Mouse (Mus musculus): ENCODE results near the gene Sertad4.

Gene Sertad4

GRCm38 (mm10) chr1:192851640-192852039 is 3.9 kb downstream of the Sertad4 start:
- DNase-seq (ENCODE audit: low spot score in 2 of 2) = peak in 1 of 2 experiments; percentile 23

DNA sequence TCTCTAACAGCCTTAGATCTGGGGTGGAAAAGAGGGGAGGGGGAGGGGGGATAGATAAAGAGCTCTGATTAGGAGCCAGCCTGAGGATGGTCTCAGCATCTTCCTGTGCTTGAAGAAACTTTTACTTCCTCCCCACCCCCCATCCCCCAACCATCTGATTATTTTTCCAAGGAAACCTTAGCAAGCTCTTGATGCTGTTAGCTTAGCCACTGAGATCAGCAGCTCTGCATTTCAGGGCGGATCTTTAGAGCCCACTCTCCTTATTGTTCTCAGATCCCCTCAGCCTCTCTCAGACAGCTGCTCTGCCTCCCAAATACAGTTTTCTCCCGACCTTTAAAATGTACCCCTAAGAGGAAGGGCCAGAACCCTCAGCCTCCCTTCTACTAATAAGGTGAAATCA is 4.4 kb downstream of the Sertad4 start:
- no peak for DNase-seq (ENCODE audit: low spot score in 2 of 2)

- no peak for DNase-seq (ENCODE audit: low spot score in 2 of 2)
Measured at GRCm38 (mm10) chr1:192849616-192850015, 5.9 kb downstream of the Sertad4 start.

- DNase-seq (ENCODE audit: low spot score in 2 of 2) = no peak
Measured at GRCm38 (mm10) chr1:192847254-192847653, 8.3 kb downstream of the Sertad4 start.

DNA sequence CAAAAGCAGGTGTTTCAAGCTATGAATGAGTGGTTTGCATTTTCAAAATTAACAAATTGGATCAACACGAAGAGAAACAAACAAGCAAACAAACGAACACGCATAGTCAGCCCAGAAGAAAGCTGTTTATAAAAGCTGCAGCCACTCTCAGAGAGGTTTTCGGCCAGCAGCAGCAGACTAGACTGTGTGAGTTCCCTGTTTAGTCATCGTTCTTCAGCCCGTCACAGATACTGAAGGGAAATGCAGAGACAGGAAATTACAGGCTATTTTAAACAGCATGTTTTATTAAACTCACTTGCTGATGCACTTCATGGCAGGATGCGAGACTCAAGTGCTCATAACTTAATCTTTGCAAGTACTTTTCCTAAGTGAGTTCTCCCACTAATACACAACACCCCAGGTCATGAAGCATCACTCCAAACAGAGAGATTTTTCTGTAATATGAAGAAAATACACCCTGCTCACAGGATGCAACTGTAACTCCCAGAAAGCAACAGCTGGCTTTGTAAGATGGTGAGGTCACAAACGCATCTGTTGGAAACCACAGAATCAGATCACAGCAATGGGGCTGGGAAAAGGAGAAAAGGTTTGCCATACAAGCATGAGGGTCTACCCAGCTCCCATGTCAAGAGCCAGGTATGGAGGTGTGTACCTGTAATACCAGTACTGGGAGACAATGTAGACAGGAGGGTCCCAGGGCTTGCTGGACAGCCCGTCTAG is 14.3 kb downstream of the Sertad4 start:
- DNase-seq (ENCODE audit: low spot score in 2 of 2) = peak in 1 of 2 experiments; percentile 17

GRCm38 (mm10) chr1:192840655-192841054 is 14.9 kb downstream of the Sertad4 start:
- no peak for DNase-seq (ENCODE audit: low spot score in 2 of 2)

DNA sequence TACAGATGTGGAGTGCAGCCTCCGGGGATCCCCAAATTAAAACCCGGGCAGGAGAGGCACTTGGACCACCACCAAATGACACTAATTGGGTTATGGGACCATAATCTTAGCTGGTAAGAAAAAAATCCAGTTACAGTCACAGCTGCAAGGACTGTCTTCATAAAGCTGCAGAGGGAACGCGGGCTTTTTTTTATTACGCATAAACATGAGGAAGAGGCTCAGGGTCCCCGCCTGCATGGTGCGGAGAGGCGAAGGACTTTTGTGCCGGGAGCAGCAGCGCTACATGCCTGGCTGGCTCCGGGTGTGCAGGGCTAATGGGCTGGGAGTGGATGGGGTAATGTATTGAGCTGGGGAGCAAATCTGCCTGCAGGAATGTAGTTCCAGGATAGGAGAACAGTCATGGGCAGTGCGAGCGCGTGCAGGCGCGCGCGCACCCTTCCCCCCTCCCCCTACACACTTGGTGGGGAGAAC is 20.3 kb downstream of the Sertad4 start:
- DNase-seq (ENCODE audit: low spot score in 2 of 2) = peak; percentile 35 to 40

- peak; percentile 70 to 75 for DNase-seq (ENCODE audit: low spot score in 2 of 2)
Measured at GRCm38 (mm10) chr1:192834361-192835210, 21.0 kb downstream of the Sertad4 start.

- no peak for DNase-seq (ENCODE audit: low spot score in 2 of 2)
Measured at GRCm38 (mm10) chr1:192833586-192833985, 22.0 kb downstream of the Sertad4 start.

DNA sequence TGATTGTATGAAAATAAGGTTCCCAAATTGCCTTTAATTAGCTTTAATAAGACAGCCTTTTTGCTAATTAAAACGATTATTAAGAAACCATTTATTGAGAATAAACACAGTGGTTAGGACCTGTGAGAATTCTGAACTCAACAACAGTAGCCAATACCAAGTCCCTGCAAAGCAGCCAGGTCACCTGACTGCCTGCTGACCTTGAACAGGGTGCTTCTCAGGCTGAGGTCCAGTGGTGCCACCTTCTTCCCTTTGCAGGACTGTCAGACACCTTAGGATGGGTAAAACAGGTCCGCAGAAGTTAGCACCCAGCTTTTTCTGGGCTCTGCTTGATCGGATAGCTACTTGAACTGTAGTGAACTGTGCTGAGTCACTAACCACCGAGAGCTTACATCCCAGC is 22.5 kb downstream of the Sertad4 start:
- DNase-seq (ENCODE audit: low spot score in 2 of 2) = no peak

GRCm38 (mm10) chr1:192832338-192832737 is 23.2 kb downstream of the Sertad4 start:
- DNase-seq (ENCODE audit: low spot score in 2 of 2) = no peak

GRCm38 (mm10) chr1:192830444-192830843 is 25.1 kb downstream of the Sertad4 start:
- DNase-seq (ENCODE audit: low spot score in 2 of 2) = no peak

- peak in 1 of 2 experiments; percentile 37 for DNase-seq (ENCODE audit: low spot score in 2 of 2)
Measured at GRCm38 (mm10) chr1:192828928-192829327, 26.6 kb downstream of the Sertad4 start.

DNA sequence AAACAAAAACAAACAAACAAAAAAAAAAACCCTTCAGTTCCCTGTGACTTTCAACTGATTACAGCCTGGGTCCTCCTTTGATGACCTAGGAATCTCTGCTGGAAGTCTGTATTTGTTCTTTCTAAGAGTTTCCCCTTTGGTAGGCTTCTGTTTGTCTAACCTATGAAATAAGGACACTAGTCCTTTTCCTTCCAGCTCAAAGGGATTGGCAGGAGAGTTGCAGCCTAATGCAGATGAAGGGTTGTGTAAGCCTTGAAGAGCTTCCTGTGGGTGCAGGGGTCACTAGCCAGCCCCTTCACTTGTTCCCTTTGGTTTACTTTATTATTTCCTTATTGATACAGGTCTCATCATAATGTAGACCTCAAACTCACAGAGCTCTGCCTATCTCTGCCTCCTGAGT is 27.6 kb downstream of the Sertad4 start:
- no peak for DNase-seq (ENCODE audit: low spot score in 2 of 2)

- DNase-seq (ENCODE audit: low spot score in 2 of 2) = no peak
Measured at GRCm38 (mm10) chr1:192825746-192826145, 29.8 kb downstream of the Sertad4 start.

GRCm38 (mm10) chr1:192822652-192823525 is 32.7 kb downstream of the Sertad4 start:
- DNase-seq (ENCODE audit: low spot score in 2 of 2) = peak in 1 of 2 experiments; percentile 22

DNA sequence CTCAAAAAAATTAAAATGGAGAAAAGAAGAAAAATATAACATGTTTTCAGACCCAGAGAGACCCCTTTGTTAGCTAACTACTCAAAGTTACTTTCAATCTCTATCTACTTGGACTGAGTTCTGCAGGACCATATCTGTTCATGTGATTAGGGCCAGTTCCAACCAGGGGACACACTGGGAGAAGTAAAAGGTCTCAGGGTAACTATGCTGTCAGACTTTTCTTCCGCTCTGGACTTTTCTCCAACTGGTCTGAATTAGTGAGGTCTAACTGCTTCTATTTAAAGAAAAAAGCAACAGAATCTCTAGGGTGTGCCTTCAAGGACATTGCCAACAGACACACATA is 33.3 kb downstream of the Sertad4 start:
- DNase-seq (ENCODE audit: low spot score in 2 of 2) = no peak

DNA sequence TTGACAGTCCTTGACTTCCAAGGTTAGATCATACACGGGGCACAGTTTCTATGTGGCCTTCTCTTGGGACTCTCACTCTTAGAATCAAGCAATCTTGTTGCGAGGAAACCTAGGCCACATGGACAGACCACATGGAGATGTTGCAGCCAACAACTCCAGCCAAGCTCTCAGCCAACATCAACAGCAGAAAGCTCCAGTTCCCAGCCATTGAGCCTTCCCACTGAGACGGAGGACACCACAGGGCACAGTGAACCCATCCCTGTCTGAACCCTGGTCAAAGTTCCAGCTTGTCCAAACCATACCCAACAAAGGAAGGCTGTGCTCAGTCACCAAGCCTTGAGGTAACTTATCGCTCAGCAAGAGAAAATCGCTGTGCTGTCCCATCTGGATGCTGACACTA is 37.2 kb downstream of the Sertad4 start:
- DNase-seq (ENCODE audit: low spot score in 2 of 2) = no peak

GRCm38 (mm10) chr1:192815789-192816188 is 39.8 kb downstream of the Sertad4 start:
- no peak for DNase-seq (ENCODE audit: low spot score in 2 of 2)

DNA sequence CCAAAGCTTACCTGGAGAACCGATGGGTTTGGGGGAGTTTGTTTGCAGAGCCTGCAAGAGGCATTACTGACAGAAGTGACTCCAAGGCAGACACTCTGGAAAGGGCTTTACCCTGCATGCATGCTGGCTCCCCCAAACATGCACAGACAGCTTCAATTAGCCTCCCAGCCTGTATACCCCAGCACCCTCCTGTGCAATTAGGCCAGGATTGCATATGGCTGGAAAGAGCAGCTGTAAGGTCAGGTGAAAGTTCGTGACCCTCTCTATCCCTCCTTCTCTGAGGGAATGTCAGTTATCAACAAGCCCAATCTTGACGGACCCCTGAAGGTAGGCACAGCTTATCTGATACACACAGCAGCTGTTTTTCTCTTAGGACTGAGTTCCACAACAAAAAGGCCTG is 40.9 kb downstream of the Sertad4 start:
- DNase-seq (ENCODE audit: low spot score in 2 of 2) = no peak

- DNase-seq (ENCODE audit: low spot score in 2 of 2) = no peak
Measured at GRCm38 (mm10) chr1:192812758-192813157, 42.8 kb downstream of the Sertad4 start.

GRCm38 (mm10) chr1:192812290-192812689 is 43.3 kb downstream of the Sertad4 start:
- DNase-seq (ENCODE audit: low spot score in 2 of 2) = no peak

All from frontal cortex, postnatal 36 days (tissue).